Mouse (Mus musculus) CD4-positive naive resting alpha-beta T cell, adult 76 days (primary cell): Measurements from ENCODE around the gene Aqp11. TPM values are rescaled to one million over a fixed set of nuclear protein-coding genes. Genes with fewer than 3 reads are reported as not detected.

Source experiments
- total RNA-seq: library from RNA; stranded (reverse); gene quantifications from one replicate; pipeline ENCODE4 v1.2.4, GENCODE M21; 2023

The Aqp11 gene
- 1.4 TPM for total RNA-seq

GRCm38 (mm10) chr7:97737638-97738456 is at the start of gene Aqp11:
Gene Aqp11 (minus strand): TSS chr7:97738289.

GRCm38 (mm10) chr7:97696506-97697254 is 41.4 kb downstream of the Aqp11 start, which contains the start of gene Clns1a:
Gene Clns1a (plus strand): TSS chr7:97696634.

Other genes starting within 250 kb of the Aqp11 start
- 18.2 TPM for gene Aamdc, start 158.8 kb downstream of the Aqp11 start, total RNA-seq
- 89.7 TPM for gene Rsf1, start 158.4 kb downstream of the Aqp11 start, total RNA-seq
- 43.6 TPM for gene Clns1a, start 41.7 kb downstream of the Aqp11 start, total RNA-seq
- 11.1 TPM for gene Pak1, start 50.3 kb upstream of the Aqp11 start, total RNA-seq
- gene Gdpd4, start 181.7 kb upstream of the Aqp11 start, total RNA-seq, result not detected